Mouse (Mus musculus) liver, embryonic 12.5 days (tissue): ENCODE measurements around the gene Setd5. TPM values are rescaled to one million over a fixed set of nuclear protein-coding genes. Genes with fewer than 3 reads are reported as not detected.
A peak's percentile ranks its signal among the peaks of the same experiment; 100 is the strongest.

Experiments used
- ATAC-seq: fragments of 200-750 bp; cut with Nextera tagmentation; 2 replicates; pipeline ENCODE4 v1.8.0; 2017; ENCODE audit warnings: moderate number of reproducible peaks, mild to moderate bottlenecking, moderate library complexity
- H3K27ac ChIP-seq: fragments of 300-500 bp; sonication (generic); 2 replicates; pipeline ENCODE4 v1.5.1; 2016; ENCODE audit warnings: mild to moderate bottlenecking
- H3K27me3 ChIP-seq: fragments of 300-500 bp; sonication (generic); replicated peaks from 2 replicates; pipeline ENCODE4 v1.6.1; 2016; ENCODE audit warnings: mild to moderate bottlenecking, moderate library complexity
- H3K36me3 ChIP-seq: fragments of 300-500 bp; sonication (generic); 2 replicates; pipeline ENCODE4 v1.6.1; 2016; ENCODE audit warnings: mild to moderate bottlenecking, moderate library complexity
- H3K4me1 ChIP-seq: fragments of 300-500 bp; sonication (generic); 2 replicates; pipeline ENCODE4 v1.6.1; 2016
- H3K4me2 ChIP-seq: fragments of 300-500 bp; sonication (generic); 2 replicates; pipeline ENCODE4 v1.6.1; 2016; ENCODE audit warnings: mild to moderate bottlenecking, moderate library complexity
- H3K4me3 ChIP-seq: fragments of 300-500 bp; sonication (generic); 2 replicates; pipeline ENCODE4 v1.5.1; 2016; ENCODE audit warnings: mild to moderate bottlenecking, moderate library complexity
- H3K9ac ChIP-seq: fragments of 300-500 bp; sonication (generic); 2 replicates; pipeline ENCODE4 v1.6.1; 2016; ENCODE audit warnings: mild to moderate bottlenecking, moderate library complexity
- H3K9me3 ChIP-seq: fragments of 300-500 bp; sonication (generic); replicated peaks from 2 replicates; pipeline ENCODE4 v1.6.1; 2016; ENCODE audit warnings: mild to moderate bottlenecking, moderate library complexity
- WGBS: fragments of 180-500 bp; shearing (Covaris S2); methylation state at CpG from one replicate; pipeline ENCODE4 v1.1.7; 2016; ENCODE audit not compliant: insufficient replicate concordance; 5-methylcytosine and 5-hydroxymethylcytosine counted together
- polyA plus RNA-seq: library from polyadenylated mRNA; unstranded; fragments of >200 nt; fragmentation: Nextera tagmentation; extraction: Ambion mirVana; gene quantifications from 2 replicates; pipeline ENCODE4 v1.2.1, GENCODE M21; 2016

The Setd5 gene
- 27.2 and 30.1 TPM in 2 replicates for polyA plus RNA-seq

- Histone ChIP-seq H3K9ac (peak within 1 kb of the TSS; percentile 99), H3K27ac (peak within 1 kb of the TSS; percentile 100), H3K4me1 (peaks cover 56% of the 10 kb centered on the region), H3K27me3 (no peaks in the 10 kb centered on the region), H3K9me3 (no peaks in the 10 kb centered on the region), H3K4me3 (peak within 1 kb of the TSS; percentile 95), H3K36me3 (peaks cover 20% of the 10 kb centered on the region), H3K4me2 (peak within 1 kb of the TSS; percentile 69)
- WGBS = under 1% methylated on average over 80 of the region's 91 CpGs
- peak; percentile 85 for ATAC-seq
These were observed at the start of gene Setd5 for GRCm38 (mm10) chr6:113076686-113077516. Gene Setd5, plus strand, starts transcription at chr6:113077365.

DNA sequence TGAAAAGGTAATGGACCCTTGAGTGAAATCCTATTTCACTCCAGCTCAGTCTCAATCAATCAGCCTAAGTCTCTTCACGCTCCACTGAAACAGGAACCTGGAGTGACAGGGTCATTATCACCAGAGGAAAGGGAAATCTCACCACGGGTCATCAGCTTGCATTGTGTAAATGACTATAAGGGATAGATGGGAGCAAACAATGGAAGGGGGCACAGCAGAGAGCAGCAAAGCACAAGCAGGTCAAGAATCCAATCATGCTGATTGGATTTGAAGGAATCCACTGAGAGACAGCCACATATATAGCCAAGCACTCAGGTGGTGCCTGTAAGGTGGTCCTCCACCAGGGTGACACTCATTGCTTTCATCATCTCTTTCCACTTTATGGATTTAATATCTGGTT lies 49.7 kb upstream of the Setd5 start:
- Histone ChIP-seq H3K27me3 (0 out of 2 replicates have a peak, but pooled peaks cover 4% of the 10 kb centered on the region), H3K4me3 (no peak overlapping the region), H3K27ac (no peak overlapping the region), H3K36me3 (no peaks in the 10 kb centered on the region), H3K4me1 (no peaks in the 10 kb centered on the region), H3K9me3 (no peaks in the 10 kb centered on the region), H3K4me2 (no peak overlapping the region), H3K9ac (no peak overlapping the region)
- ATAC-seq = no peak
- WGBS = 22% methylated on average over 2 of the region's 2 CpGs

DNA sequence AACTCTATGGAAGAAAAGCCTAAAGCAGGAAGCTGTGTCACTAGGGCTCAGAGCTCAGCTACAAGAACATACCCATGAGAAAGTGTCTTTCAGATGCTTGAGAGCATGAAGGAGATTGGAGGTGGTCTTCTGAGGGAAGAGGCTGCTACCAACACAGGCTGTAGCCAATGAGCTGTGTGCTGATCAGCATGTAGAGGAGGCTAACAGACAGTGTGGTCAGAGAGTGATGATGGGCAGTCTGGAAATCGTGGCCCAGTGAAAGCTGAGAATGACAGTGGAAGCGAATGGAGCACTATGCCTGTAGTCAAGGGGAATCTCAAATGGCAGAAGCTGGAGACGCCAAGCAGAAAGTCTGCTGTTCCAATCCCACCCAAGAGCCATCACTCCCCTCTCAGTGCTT lies 48.2 kb upstream of the Setd5 start:
- H3K27me3 ChIP-seq = 0 out of 2 replicates have a peak, but pooled peaks cover 5% of the 10 kb centered on the region
- H3K9me3 ChIP-seq = no peaks in the 10 kb centered on the region
- H3K27ac ChIP-seq = no peak overlapping the region
- no peaks in the 10 kb centered on the region for H3K4me1 ChIP-seq
- 52% methylated on average over 3 of the region's 3 CpGs for WGBS
- H3K4me3 ChIP-seq = no peak overlapping the region
- no peak overlapping the region for H3K9ac ChIP-seq
- no peak overlapping the region for H3K4me2 ChIP-seq
- H3K36me3 ChIP-seq = no peaks in the 10 kb centered on the region
- no peak for ATAC-seq

GRCm38 (mm10) chr6:113030553-113030952 lies 46.6 kb upstream of the Setd5 start:
- ATAC-seq = no peak

DNA sequence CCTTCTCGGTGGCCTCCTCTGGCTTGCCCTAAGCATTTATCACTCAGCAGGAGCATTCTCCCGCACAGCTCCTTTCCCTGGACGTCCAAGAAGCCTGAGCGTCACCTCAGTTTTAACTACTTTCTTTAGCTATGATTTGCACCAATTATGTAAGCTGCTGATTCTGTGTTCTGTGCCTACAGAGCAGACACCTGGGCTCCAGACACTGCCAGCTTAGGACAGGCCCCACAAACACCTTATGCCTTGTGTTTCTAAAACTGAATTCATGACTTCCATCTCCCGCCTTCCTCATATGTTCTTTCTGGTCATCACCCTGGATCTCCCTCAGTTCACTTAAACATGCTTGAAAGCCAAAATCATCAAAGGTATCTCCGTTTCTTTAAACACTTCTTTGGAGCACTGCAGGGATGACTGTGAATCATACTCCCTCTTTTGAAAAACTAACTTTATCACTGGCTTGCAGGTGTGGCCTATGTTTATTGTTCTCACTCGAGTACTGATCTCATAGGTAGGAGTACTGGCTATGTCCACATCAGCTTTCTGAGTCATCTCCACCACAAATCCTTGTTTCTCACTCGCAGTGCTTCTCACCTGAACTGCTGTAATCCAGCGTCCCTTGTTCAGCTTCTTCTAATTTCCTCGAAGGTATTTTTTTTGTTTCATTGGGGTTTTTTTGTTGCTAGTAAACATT lies 46.0 kb upstream of the Setd5 start:
- Histone ChIP-seq H3K27me3 (0 out of 2 replicates have a peak, but pooled peaks cover 5% of the 10 kb centered on the region), H3K36me3 (no peaks in the 10 kb centered on the region), H3K9me3 (no peaks in the 10 kb centered on the region), H3K4me3 (no peak overlapping the region), H3K4me2 (no peak overlapping the region), H3K9ac (no peak overlapping the region), H3K4me1 (no peaks in the 10 kb centered on the region), H3K27ac (no peak overlapping the region)
- ATAC-seq = no peak
- WGBS = 61% methylated on average over 10 of the region's 10 CpGs

More at GRCm38 (mm10) chr6:113030553-113030952, 46.6 kb upstream of the Setd5 start:
- H3K4me3 ChIP-seq = no peak overlapping the region
- H3K27me3 ChIP-seq = 0 out of 2 replicates have a peak, but pooled peaks cover 5% of the 10 kb centered on the region
- no peak overlapping the region for H3K27ac ChIP-seq
- no peak overlapping the region for H3K4me2 ChIP-seq
- 63% methylated on average over 3 of the region's 3 CpGs for WGBS
- H3K9me3 ChIP-seq = no peaks in the 10 kb centered on the region
- H3K36me3 ChIP-seq = no peaks in the 10 kb centered on the region
- no peaks in the 10 kb centered on the region for H3K4me1 ChIP-seq
- H3K9ac ChIP-seq = no peak overlapping the region

- no peak overlapping the region for H3K4me3 ChIP-seq
These were observed 45.0 kb upstream of the Setd5 start for GRCm38 (mm10) chr6:113032121-113032520.

GRCm38 (mm10) chr6:113033185-113033584 lies 44.0 kb upstream of the Setd5 start:
- no peak for ATAC-seq
- no peak overlapping the region for H3K4me3 ChIP-seq
- H3K4me2 ChIP-seq = no peak overlapping the region
- H3K36me3 ChIP-seq = no peaks in the 10 kb centered on the region
- no peaks in the 10 kb centered on the region for H3K9me3 ChIP-seq
- WGBS = 72% methylated on average over 2 of the region's 2 CpGs
- H3K27me3 ChIP-seq = 0 out of 2 replicates have a peak, but pooled peaks cover 5% of the 10 kb centered on the region
- peaks cover 5% of the 10 kb centered on the region for H3K4me1 ChIP-seq
- no peak overlapping the region for H3K27ac ChIP-seq
- no peak overlapping the region for H3K9ac ChIP-seq

More at GRCm38 (mm10) chr6:113032121-113032520, 45.0 kb upstream of the Setd5 start:
- H3K4me2 ChIP-seq = no peak overlapping the region
- WGBS = 44% methylated on average over 3 of the region's 3 CpGs
- H3K9ac ChIP-seq = no peak overlapping the region
- no peak for ATAC-seq
- H3K36me3 ChIP-seq = no peaks in the 10 kb centered on the region
- H3K9me3 ChIP-seq = no peaks in the 10 kb centered on the region
- H3K27ac ChIP-seq = no peak overlapping the region
- 0 out of 2 replicates have a peak, but pooled peaks cover 5% of the 10 kb centered on the region for H3K27me3 ChIP-seq
- no peaks in the 10 kb centered on the region for H3K4me1 ChIP-seq

DNA sequence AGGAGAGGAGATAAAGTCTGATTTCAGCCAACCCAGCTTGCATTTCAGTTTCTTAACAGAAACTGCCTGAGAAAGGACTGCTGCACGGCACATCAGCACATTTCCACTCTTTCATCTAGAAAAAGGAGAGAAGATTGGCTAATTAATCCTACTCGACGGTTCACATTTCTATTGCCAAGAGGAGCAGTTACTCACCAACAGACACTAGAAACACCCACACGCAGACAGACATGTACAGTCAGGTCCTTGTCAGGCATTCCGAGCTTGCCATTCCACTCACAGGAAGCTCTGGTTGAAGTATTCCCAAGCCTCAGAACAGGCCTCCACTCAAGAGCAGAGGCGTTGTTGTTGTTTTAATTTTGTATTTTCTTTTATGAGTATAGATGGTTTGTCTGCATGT lies 42.7 kb upstream of the Setd5 start:
- H3K4me1 ChIP-seq = peaks cover 11% of the 10 kb centered on the region
- ATAC-seq = no peak
- no peak overlapping the region for H3K4me2 ChIP-seq
- no peaks in the 10 kb centered on the region for H3K36me3 ChIP-seq
- no peak overlapping the region for H3K9ac ChIP-seq
- H3K9me3 ChIP-seq = no peaks in the 10 kb centered on the region
- no peak overlapping the region for H3K4me3 ChIP-seq
- H3K27ac ChIP-seq = no peak overlapping the region
- 73% methylated on average over 6 of the region's 6 CpGs for WGBS
- H3K27me3 ChIP-seq = 0 out of 2 replicates have a peak, but pooled peaks cover 5% of the 10 kb centered on the region

DNA sequence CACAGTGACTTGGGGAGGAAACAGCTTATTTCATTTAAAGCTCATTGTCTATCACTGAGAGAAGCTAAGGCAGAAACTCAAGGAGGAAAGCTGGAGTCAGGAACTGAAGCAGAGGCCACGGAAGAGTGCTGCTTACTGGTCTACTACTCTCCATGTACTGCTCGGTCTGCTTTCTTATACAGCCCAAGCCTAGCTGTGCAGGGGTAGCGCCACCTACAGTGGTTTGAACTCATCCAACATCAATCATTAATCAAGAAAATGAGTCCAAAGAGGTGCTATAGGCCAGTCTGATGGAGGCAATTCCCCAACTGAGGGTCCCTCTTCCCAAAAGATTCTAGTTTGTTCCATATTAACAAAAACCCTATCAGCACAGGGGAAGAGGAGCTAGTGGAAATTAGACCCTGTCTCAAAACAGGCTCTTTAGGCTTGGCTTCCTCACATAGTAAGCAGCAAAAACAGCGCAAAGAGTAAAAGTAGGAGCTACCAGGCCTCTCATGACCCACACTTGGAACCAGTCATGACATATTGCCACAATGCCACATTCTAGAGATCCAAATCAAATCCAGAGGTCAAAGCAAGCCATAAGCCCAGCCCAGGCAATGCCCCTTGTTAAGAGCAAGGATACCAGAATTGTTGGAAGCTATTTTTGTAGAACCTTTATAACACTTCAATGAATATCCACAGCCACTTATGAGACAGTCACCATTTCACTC lies 40.5 kb upstream of the Setd5 start:
- no peak for ATAC-seq
- H3K27me3 ChIP-seq = 0 out of 2 replicates have a peak, but pooled peaks cover 5% of the 10 kb centered on the region
- H3K4me2 ChIP-seq = no peak overlapping the region
- peaks cover 27% of the 10 kb centered on the region for H3K4me1 ChIP-seq
- 60% methylated on average over 4 of the region's 4 CpGs for WGBS
- H3K9me3 ChIP-seq = no peaks in the 10 kb centered on the region
- H3K36me3 ChIP-seq = no peaks in the 10 kb centered on the region
- no peak overlapping the region for H3K4me3 ChIP-seq
- H3K27ac ChIP-seq = no peak overlapping the region
- no peak overlapping the region for H3K9ac ChIP-seq

GRCm38 (mm10) chr6:113037946-113038734 lies 39.0 kb upstream of the Setd5 start:
- Histone ChIP-seq H3K4me3 (peak overlapping the region; percentile 28; the same call in 1 of the 2 replicates), H3K27ac (peak overlapping the region; percentile 53), H3K4me1 (peaks cover 41% of the 10 kb centered on the region), H3K4me2 (peak overlapping the region; percentile 50), H3K36me3 (no peaks in the 10 kb centered on the region), H3K9me3 (no peaks in the 10 kb centered on the region), H3K9ac (peak overlapping the region; percentile 45), H3K27me3 (no peaks in the 10 kb centered on the region)
- peak; percentile 22; the same call in 1 of the 2 replicates for ATAC-seq
- 18% methylated on average over 19 of the region's 19 CpGs for WGBS

GRCm38 (mm10) chr6:113038735-113039058 lies 38.5 kb upstream of the Setd5 start:
- 65% methylated on average over 5 of the region's 5 CpGs for WGBS
- Histone ChIP-seq H3K27ac (peak overlapping the region; percentile 53; the same call in 1 of the 2 replicates), H3K27me3 (no peaks in the 10 kb centered on the region), H3K9ac (no peak overlapping the region), H3K36me3 (no peaks in the 10 kb centered on the region), H3K9me3 (no peaks in the 10 kb centered on the region), H3K4me1 (peaks cover 47% of the 10 kb centered on the region), H3K4me2 (peak overlapping the region; percentile 50), H3K4me3 (no peak overlapping the region)
- no peak for ATAC-seq
